Mouse (Mus musculus): ENCODE data around the gene Carf. TPM values are rescaled to one million over a fixed set of nuclear protein-coding genes. Genes with fewer than 3 reads are reported as not detected.
"Not testable (repeated sequence)": the region's sequence is repeated elsewhere in the genome, so short reads cannot be mapped to it uniquely, and the experiment has no call there.

The Carf gene
- polyA plus RNA-seq (2015; fragmentation: Nextera tagmentation; extraction: Ambion mirVana), result 5.0 and 5.8 TPM in 2 replicates

GRCm38 (mm10) chr1:60098024-60098781, at the start of gene Carf, which contains the start of gene Wdr12:
Carf (plus strand) TSS chr1:60098247.
Wdr12 (minus strand) TSS chr1:60098645.
- DNase-seq (ENCODE audit: low spot score), result peak; percentile 97

- peak; percentile 51 for DNase-seq (ENCODE audit: low spot score)
These were observed 43.4 kb upstream of the Carf start for GRCm38 (mm10) chr1:60054659-60055058.

GRCm38 (mm10) chr1:60056310-60056709, 41.7 kb upstream of the Carf start:
- DNase-seq (ENCODE audit: low spot score), result no peak

GRCm38 (mm10) chr1:60070725-60071124, 27.3 kb upstream of the Carf start:
- peak; percentile 64 for DNase-seq (ENCODE audit: low spot score)

- DNase-seq (ENCODE audit: low spot score), result peak; percentile 86
These were observed 23.1 kb upstream of the Carf start for GRCm38 (mm10) chr1:60074935-60075334.

- peak; percentile 60 for DNase-seq (ENCODE audit: low spot score)
These were observed 22.5 kb upstream of the Carf start for GRCm38 (mm10) chr1:60075590-60075989.

GRCm38 (mm10) chr1:60076411-60076810, 21.6 kb upstream of the Carf start:
- DNase-seq (ENCODE audit: low spot score), result no peak

- peak; percentile 49 for DNase-seq (ENCODE audit: low spot score)
These were observed 1.3 kb upstream of the Carf start for GRCm38 (mm10) chr1:60096572-60097276.

GRCm38 (mm10) chr1:60097277-60098023, 597 bp upstream of the Carf start:
- peak; percentile 86 for DNase-seq (ENCODE audit: low spot score)

GRCm38 (mm10) chr1:60098839-60099238, 792 bp downstream of the Carf start:
- DNase-seq (ENCODE audit: low spot score), result peak; percentile 28

- peak; percentile 12 for DNase-seq (ENCODE audit: low spot score)
These were observed 6.5 kb downstream of the Carf start for GRCm38 (mm10) chr1:60104582-60104981.

- no peak for DNase-seq (ENCODE audit: low spot score)
These were observed 19.8 kb downstream of the Carf start for GRCm38 (mm10) chr1:60117721-60118455.

- DNase-seq (ENCODE audit: low spot score), result no peak
These were observed 39.3 kb downstream of the Carf start for GRCm38 (mm10) chr1:60137346-60137745.

GRCm38 (mm10) chr1:60152700-60153099, 54.7 kb downstream of the Carf start:
- DNase-seq (ENCODE audit: low spot score), result no peak

GRCm38 (mm10) chr1:60156651-60157050, 58.6 kb downstream of the Carf start:
- DNase-seq (ENCODE audit: low spot score), result no peak

GRCm38 (mm10) chr1:60158411-60158810, 60.4 kb downstream of the Carf start:
- peak; percentile 69 for DNase-seq (ENCODE audit: low spot score)

- no peak for DNase-seq (ENCODE audit: low spot score)
These were observed 65.6 kb downstream of the Carf start for GRCm38 (mm10) chr1:60163676-60164075.

- DNase-seq (ENCODE audit: low spot score), result no peak
These were observed 71.6 kb downstream of the Carf start for GRCm38 (mm10) chr1:60169626-60170025.

- no peak for DNase-seq (ENCODE audit: low spot score)
These were observed 72.2 kb downstream of the Carf start for GRCm38 (mm10) chr1:60170251-60170650.

- DNase-seq (ENCODE audit: low spot score), result no peak
These were observed 75.1 kb downstream of the Carf start for GRCm38 (mm10) chr1:60173119-60173518.

- not testable (repeated sequence) for DNase-seq (ENCODE audit: low spot score)
These were observed 79.8 kb downstream of the Carf start for GRCm38 (mm10) chr1:60177814-60178213.

Measured in thymus, postnatal 0 days (tissue).